Mouse (Mus musculus): ENCODE results near the gene Zar1l.

- TF ChIP-seq POLR2A (IDR thresholded peaks at IDR 0.05; ENCODE audit: borderline replicate concordance, extremely low read depth, low read depth, low read length), result no peak
- TF ChIP-seq CTCF (IDR thresholded peaks at IDR 0.05; ENCODE audit: insufficient read depth, low read length), result peak; percentile 78
Measured at GRCm38 (mm10) chr5:150495792-150496191, 22.2 kb downstream of the Zar1l start.
